Mouse (Mus musculus) midbrain, postnatal 0 days (tissue): ENCODE results near the gene Zbtb8os. TPM values are rescaled to one million over a fixed set of nuclear protein-coding genes. Genes with fewer than 3 reads are reported as not detected.

Experiments
- ATAC-seq: fragments of 200-750 bp; cut with Nextera tagmentation; 2 replicates; pipeline ENCODE4 v1.8.0; 2017; ENCODE audit warnings: moderate number of reproducible peaks, mild to moderate bottlenecking, moderate TSS enrichment, moderate library complexity; ENCODE audit not compliant: low FRiP score
- DNase-seq: peaks from one replicate; pipeline ENCODE4 v3.0.0-alpha.2; 2015; ENCODE audit warnings: low spot score
- H3K27ac ChIP-seq: fragments of 300-500 bp; sonication (generic); 2 replicates; pipeline ENCODE4 v1.5.1; 2014; ENCODE audit warnings: low read depth, mild to moderate bottlenecking, low read length, mixed read lengths
- H3K27me3 ChIP-seq: fragments of 300-500 bp; sonication (generic); 2 replicates; pipeline ENCODE4 v1.6.1; 2014; ENCODE audit warnings: low read length, control low read depth, mixed read lengths; ENCODE audit not compliant: insufficient read depth
- H3K36me3 ChIP-seq: fragments of 300-500 bp; sonication (generic); 2 replicates; pipeline ENCODE4 v1.6.1; 2014; ENCODE audit warnings: low read length, control low read depth, mixed read lengths; ENCODE audit not compliant: insufficient read depth
- H3K4me1 ChIP-seq: fragments of 300-500 bp; sonication (generic); 2 replicates; pipeline ENCODE4 v1.6.1; 2014; ENCODE audit warnings: mild to moderate bottlenecking, control low read depth, antibody characterized with exemption, low read length, mixed read lengths; ENCODE audit not compliant: insufficient read depth
- H3K4me2 ChIP-seq: fragments of 300-500 bp; sonication (generic); 2 replicates; pipeline ENCODE4 v1.6.1; 2014; ENCODE audit warnings: low read depth, mild to moderate bottlenecking, low read length, mixed read lengths; ENCODE audit not compliant: poor library complexity, severe bottlenecking
- H3K4me3 ChIP-seq: fragments of 300-500 bp; sonication (generic); 2 replicates; pipeline ENCODE4 v1.5.1; 2014; ENCODE audit warnings: low read depth, mild to moderate bottlenecking, low read length, moderate library complexity
- H3K9ac ChIP-seq: fragments of 300-500 bp; sonication (generic); replicated peaks from 2 replicates; pipeline ENCODE4 v1.6.1; 2014; ENCODE audit warnings: mild to moderate bottlenecking, low read length, moderate library complexity, mixed read lengths; ENCODE audit not compliant: poor library complexity, severe bottlenecking
- H3K9me3 ChIP-seq: fragments of 300-500 bp; sonication (generic); 2 replicates; pipeline ENCODE4 v1.6.1; 2016; ENCODE audit warnings: low read length, control low read depth
- CTCF ChIP-seq: IDR thresholded peaks from 2 replicates; pipeline ENCODE4 v1.5.1; 2016; ENCODE audit warnings: antibody characterized with exemption, mild to moderate bottlenecking
- WGBS: fragments of 180-500 bp; shearing (Covaris S2); extraction: QIAGEN DNeasy Blood & Tissue Kit; methylation state at CpG from one replicate; pipeline ENCODE4 v1.1.7; 2014; 5-methylcytosine and 5-hydroxymethylcytosine counted together
- polyA plus RNA-seq: library from polyadenylated mRNA; unstranded; fragments of >200 nt; fragmentation: Nextera tagmentation; extraction: Ambion mirVana; gene quantifications from 2 replicates; pipeline ENCODE4 v1.2.1, GENCODE M21; 2015
- total RNA-seq: library from RNA; depleted of rRNA; stranded (reverse); fragments of >200 nt; gene quantifications from 2 replicates; pipeline ENCODE4 v1.2.3, GENCODE M21; 2014

Zbtb8os gene
- total and polyA plus RNA-seq, 2 experiments from 2014 or later: 4.1 to 15.6 TPM

- no peak overlapping the region for H3K27ac ChIP-seq
- H3K36me3 ChIP-seq: peaks cover 26% of the 10 kb centered on the region; the same call in 1 of the 2 replicates
- no peak overlapping the region for H3K4me3 ChIP-seq
- TF ChIP-seq CTCF: no peak
- 92% methylated on average over 1 of the region's 1 CpGs for WGBS
- H3K4me2 ChIP-seq: no peak overlapping the region
- DNase-seq (no peak), ATAC-seq (no peak)
- no peaks in the 10 kb centered on the region for H3K27me3 ChIP-seq
- no peaks in the 10 kb centered on the region for H3K9me3 ChIP-seq
- no peaks in the 10 kb centered on the region for H3K4me1 ChIP-seq
- no peak overlapping the region for H3K9ac ChIP-seq
These were observed 14.6 kb upstream of the Zbtb8os start for GRCm38 (mm10) chr4:129320876-129321275.

GRCm38 (mm10) chr4:129322042-129322441 is 13.5 kb upstream of the Zbtb8os start:
- WGBS: 94% methylated on average over 5 of the region's 5 CpGs
- DNase-seq: no peak
- ATAC-seq: no peak

GRCm38 (mm10) chr4:129323491-129323890 is 12.0 kb upstream of the Zbtb8os start:
- no peaks in the 10 kb centered on the region for H3K27me3 ChIP-seq
- no peak for ATAC-seq
- no peak for TF ChIP-seq CTCF
- no peak overlapping the region for H3K9ac ChIP-seq
- no peak overlapping the region for H3K4me2 ChIP-seq
- H3K9me3 ChIP-seq: no peaks in the 10 kb centered on the region
- H3K4me3 ChIP-seq: no peak overlapping the region
- no peak for DNase-seq
- no peak overlapping the region for H3K27ac ChIP-seq
- peaks cover 15% of the 10 kb centered on the region for H3K36me3 ChIP-seq
- H3K4me1 ChIP-seq: no peaks in the 10 kb centered on the region
- WGBS: 100% methylated on average over 1 of the region's 1 CpGs

More at GRCm38 (mm10) chr4:129322042-129322441, 13.5 kb upstream of the Zbtb8os start:
- Histone ChIP-seq H3K27me3 (no peaks in the 10 kb centered on the region), H3K4me2 (no peak overlapping the region), H3K9me3 (no peaks in the 10 kb centered on the region), H3K36me3 (peaks cover 22% of the 10 kb centered on the region; the same call in 1 of the 2 replicates), H3K4me1 (no peaks in the 10 kb centered on the region), H3K9ac (no peak overlapping the region), H3K4me3 (no peak overlapping the region), H3K27ac (no peak overlapping the region)
- no peak for TF ChIP-seq CTCF

- H3K9me3 ChIP-seq: no peaks in the 10 kb centered on the region
- H3K36me3 ChIP-seq: peaks cover 11% of the 10 kb centered on the region
- H3K27me3 ChIP-seq: no peaks in the 10 kb centered on the region
- no peaks in the 10 kb centered on the region for H3K4me1 ChIP-seq
- WGBS: 88% methylated on average over 1 of the region's 1 CpGs
- TF ChIP-seq CTCF: no peak
- DNase-seq: no peak
- H3K9ac ChIP-seq: no peak overlapping the region
- no peak for ATAC-seq
- no peak overlapping the region for H3K4me3 ChIP-seq
- H3K27ac ChIP-seq: no peak overlapping the region
- H3K4me2 ChIP-seq: no peak overlapping the region
These were observed 10.7 kb upstream of the Zbtb8os start for GRCm38 (mm10) chr4:129324756-129325155.

GRCm38 (mm10) chr4:129326191-129326590 is 9.3 kb upstream of the Zbtb8os start:
- no peaks in the 10 kb centered on the region for H3K9me3 ChIP-seq
- no peak overlapping the region for H3K4me2 ChIP-seq
- peaks cover 7% of the 10 kb centered on the region for H3K36me3 ChIP-seq
- DNase-seq: no peak
- no peak for TF ChIP-seq CTCF
- H3K4me1 ChIP-seq: no peaks in the 10 kb centered on the region
- 53% methylated on average over 1 of the region's 1 CpGs for WGBS
- H3K4me3 ChIP-seq: no peak overlapping the region
- H3K27me3 ChIP-seq: no peaks in the 10 kb centered on the region
- H3K27ac ChIP-seq: no peak overlapping the region
- no peak overlapping the region for H3K9ac ChIP-seq
- ATAC-seq: no peak

- ATAC-seq (no peak), DNase-seq (no peak)
- no peaks in the 10 kb centered on the region; the same call in none of the 2 replicates for H3K36me3 ChIP-seq
- 48% methylated on average over 1 of the region's 1 CpGs for WGBS
- TF ChIP-seq CTCF: no peak; the same call in 1 of the 2 replicates
- H3K27me3 ChIP-seq: no peaks in the 10 kb centered on the region
- 0 out of 2 replicates have a peak, but pooled peaks cover 11% of the 10 kb centered on the region for H3K4me1 ChIP-seq
- no peak overlapping the region for H3K9ac ChIP-seq
- no peaks in the 10 kb centered on the region for H3K9me3 ChIP-seq
- H3K27ac ChIP-seq: no peak overlapping the region
- no peak overlapping the region; the same call in 1 of the 2 replicates for H3K4me3 ChIP-seq
- H3K4me2 ChIP-seq: no peak overlapping the region; the same call in 1 of the 2 replicates
These were observed 2.6 kb upstream of the Zbtb8os start for GRCm38 (mm10) chr4:129332846-129333245.
